Mouse (Mus musculus) liver, adult 2 months (tissue): Measurements from ENCODE around the gene Cd93.

Source experiments
- CTCF ChIP-seq: fragments of 200-500 bp; IDR thresholded peaks from 2 replicates; pipeline ENCODE4 v1.5.1; 2011; ENCODE audit warnings: low read depth, low read length, control low read depth
- POLR2A ChIP-seq: fragments of 200-500 bp; IDR thresholded peaks from 2 replicates; pipeline ENCODE4 v1.6.1; 2011; ENCODE audit warnings: low read length, control low read depth; ENCODE audit not compliant: insufficient read depth; ENCODE audit errors: extremely low read depth

GRCm38 (mm10) chr2:148404906-148405305 is 38.5 kb downstream of the Cd93 start:
- TF ChIP-seq POLR2A (no peak), CTCF (no peak)
